Mouse (Mus musculus): Measurements from ENCODE around the gene Nde1. TPM values are rescaled to one million over a fixed set of nuclear protein-coding genes. Genes with fewer than 3 reads are reported as not detected.

Nde1 gene
- polyA plus RNA-seq, 1 experiment from 2014 or later, result 30.1 TPM

DNA sequence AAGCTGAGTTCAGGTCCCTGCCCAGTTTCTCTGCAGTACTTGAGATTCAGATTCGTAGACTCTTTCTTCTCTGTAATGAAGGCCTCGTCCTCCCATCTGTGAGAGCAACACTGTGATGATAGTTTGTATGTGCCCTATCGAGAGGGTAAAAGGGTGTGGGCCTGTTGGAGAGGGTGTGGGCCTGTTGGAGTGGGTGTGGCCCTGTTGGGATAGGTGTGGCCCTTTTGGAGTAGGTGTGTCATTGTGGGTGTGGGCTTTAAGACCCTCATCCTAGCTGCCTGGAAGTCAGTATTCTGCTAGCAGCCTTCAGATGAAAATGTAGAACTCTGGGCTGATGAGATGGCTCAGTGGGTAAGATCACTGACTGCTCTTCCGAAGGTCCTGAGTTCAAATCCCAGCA lies 3.4 kb downstream of the Nde1 start:
- 80% methylated on average over 4 of the region's 4 CpGs for WGBS
- no peak overlapping the region for H3K27ac ChIP-seq (replicated peaks)
- TF ChIP-seq EP300 (optimal IDR thresholded peaks at IDR 0.05) (no peak), CTCF (IDR thresholded peaks at IDR 0.05; ENCODE audit: low read depth) (no peak)

DNA sequence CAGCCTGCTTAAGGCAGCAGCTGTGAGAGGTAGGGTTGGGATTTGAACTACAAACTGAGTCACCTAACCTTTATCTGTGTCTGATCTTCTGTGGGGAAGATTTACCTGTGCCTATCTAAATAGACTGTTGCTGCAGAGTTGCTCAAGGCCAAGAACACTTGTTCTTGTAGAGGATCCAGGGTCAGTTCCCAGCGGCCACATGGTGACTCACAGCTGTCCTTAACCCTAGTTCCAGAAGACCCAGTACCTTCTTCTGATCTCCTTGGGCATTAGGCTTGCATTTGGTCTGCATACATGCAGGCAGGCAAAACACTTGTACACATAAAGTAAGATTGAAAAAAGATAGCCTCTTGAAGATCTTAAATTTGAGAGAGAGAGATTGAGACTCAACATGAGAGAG lies 6.6 kb downstream of the Nde1 start:
- Histone ChIP-seq H3K9me3 (ENCODE audit: control insufficient read depth, low read length) (no peaks in the 10 kb centered on the region), H3K4me1 (replicated peaks; ENCODE audit: control insufficient read depth, insufficient read depth) (no peaks in the 10 kb centered on the region), H3K36me3 (ENCODE audit: control insufficient read depth, insufficient read depth, low read length) (peaks cover 23% of the 10 kb centered on the region), H3K27me3 (ENCODE audit: control insufficient read depth, insufficient read depth, low read length) (no peaks in the 10 kb centered on the region), H3K9ac (ENCODE audit: low read length) (no peak overlapping the region), H3K4me2 (replicated peaks; ENCODE audit: low read depth) (no peak overlapping the region), H3K27ac (replicated peaks) (no peak overlapping the region), H3K4me3 (ENCODE audit: low read depth, low read length) (no peak overlapping the region)
- no peak for TF ChIP-seq CTCF (IDR thresholded peaks at IDR 0.05; ENCODE audit: low read depth)
- no peak for TF ChIP-seq EP300 (optimal IDR thresholded peaks at IDR 0.05)
- no peak for ATAC-seq (ENCODE audit: low FRiP score, low TSS enrichment)
- WGBS, result 96% methylated on average over 1 of the region's 1 CpGs
- no peak for DNase-seq (ENCODE audit: low spot score)

More for the DNA sequence above, 3.4 kb downstream of the Nde1 start:
- DNase-seq (ENCODE audit: low spot score), result no peak
- Histone ChIP-seq H3K36me3 (ENCODE audit: control insufficient read depth, insufficient read depth, low read length) (peaks cover 17% of the 10 kb centered on the region), H3K4me2 (replicated peaks; ENCODE audit: low read depth) (no peak overlapping the region), H3K9me3 (ENCODE audit: control insufficient read depth, low read length) (no peaks in the 10 kb centered on the region), H3K4me1 (replicated peaks; ENCODE audit: control insufficient read depth, insufficient read depth) (no peaks in the 10 kb centered on the region), H3K27me3 (ENCODE audit: control insufficient read depth, insufficient read depth, low read length) (no peaks in the 10 kb centered on the region), H3K4me3 (ENCODE audit: low read depth, low read length) (no peak overlapping the region), H3K9ac (ENCODE audit: low read length) (no peak overlapping the region)
- no peak for ATAC-seq (ENCODE audit: low FRiP score, low TSS enrichment)

DNA sequence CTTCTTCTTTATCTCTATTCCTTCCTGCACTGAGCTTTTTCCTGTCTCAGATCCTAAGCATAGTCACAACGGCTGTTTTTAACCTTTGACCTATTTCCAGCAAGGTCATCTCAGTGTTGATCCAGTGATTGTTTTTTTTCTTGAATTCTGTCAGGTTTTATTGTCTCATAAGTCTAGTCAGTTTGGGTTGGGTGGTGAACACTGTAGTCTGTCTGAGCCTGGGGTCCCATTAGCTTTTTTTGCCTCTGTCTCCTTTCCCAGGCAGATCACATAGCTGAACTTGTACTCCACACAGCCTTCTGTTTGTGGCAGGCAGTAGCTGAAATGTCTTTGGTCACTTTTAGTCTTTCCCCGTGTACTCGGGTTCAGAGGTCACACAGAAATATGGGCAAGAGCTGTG lies 15.0 kb downstream of the Nde1 start:
- Histone ChIP-seq H3K4me1 (replicated peaks; ENCODE audit: control insufficient read depth, insufficient read depth) (no peaks in the 10 kb centered on the region), H3K27ac (replicated peaks) (no peak overlapping the region), H3K27me3 (ENCODE audit: control insufficient read depth, insufficient read depth, low read length) (no peaks in the 10 kb centered on the region), H3K9me3 (ENCODE audit: control insufficient read depth, low read length) (no peaks in the 10 kb centered on the region), H3K4me3 (ENCODE audit: low read depth, low read length) (no peak overlapping the region), H3K9ac (ENCODE audit: low read length) (no peak overlapping the region), H3K36me3 (ENCODE audit: control insufficient read depth, insufficient read depth, low read length) (peaks cover 22% of the 10 kb centered on the region), H3K4me2 (replicated peaks; ENCODE audit: low read depth) (no peak overlapping the region)
- 52% methylated on average over 3 of the region's 3 CpGs for WGBS
- DNase-seq (ENCODE audit: low spot score), result no peak
- ATAC-seq (ENCODE audit: low FRiP score, low TSS enrichment), result no peak; the same call in 1 of the 2 replicates
- no peak for TF ChIP-seq CTCF (IDR thresholded peaks at IDR 0.05; ENCODE audit: low read depth)
- no peak for TF ChIP-seq EP300 (optimal IDR thresholded peaks at IDR 0.05)

DNA sequence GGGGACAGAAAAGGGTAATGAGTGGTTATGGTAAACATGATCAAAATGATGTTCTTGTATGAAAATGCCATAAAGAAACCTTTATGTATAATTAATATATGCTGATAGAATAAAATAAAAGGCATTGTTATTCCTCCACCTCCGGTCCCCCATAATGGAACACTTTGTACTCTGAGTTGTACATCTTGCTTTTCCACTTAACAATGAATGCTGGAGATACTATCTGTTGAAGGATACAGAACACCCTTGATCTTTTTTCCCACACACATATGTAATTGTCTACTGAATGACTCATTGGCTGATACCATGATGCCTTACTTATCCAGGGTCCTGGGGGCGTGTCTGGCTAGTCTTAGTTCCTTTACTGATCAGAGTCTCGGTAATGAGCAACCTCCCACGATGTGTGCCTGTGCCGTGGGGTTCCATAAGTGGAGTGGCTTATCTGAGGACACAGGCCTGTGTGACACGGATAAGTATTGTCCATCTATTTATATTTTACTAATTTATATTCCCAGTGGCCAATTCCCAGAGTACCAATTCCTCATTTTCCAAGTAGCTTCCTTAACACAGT lies 17.2 kb downstream of the Nde1 start:
- ATAC-seq (ENCODE audit: low FRiP score, low TSS enrichment) (no peak), DNase-seq (ENCODE audit: low spot score) (no peak)
- Histone ChIP-seq H3K4me3 (ENCODE audit: low read depth, low read length) (no peak overlapping the region), H3K4me1 (replicated peaks; ENCODE audit: control insufficient read depth, insufficient read depth) (no peaks in the 10 kb centered on the region), H3K9me3 (ENCODE audit: control insufficient read depth, low read length) (no peaks in the 10 kb centered on the region), H3K27me3 (ENCODE audit: control insufficient read depth, insufficient read depth, low read length) (no peaks in the 10 kb centered on the region), H3K27ac (replicated peaks) (no peak overlapping the region), H3K9ac (ENCODE audit: low read length) (no peak overlapping the region), H3K4me2 (replicated peaks; ENCODE audit: low read depth) (no peak overlapping the region), H3K36me3 (ENCODE audit: control insufficient read depth, insufficient read depth, low read length) (peaks cover 22% of the 10 kb centered on the region)
- WGBS, result 74% methylated on average over 6 of the region's 6 CpGs
- TF ChIP-seq CTCF (IDR thresholded peaks at IDR 0.05; ENCODE audit: low read depth) (no peak), EP300 (optimal IDR thresholded peaks at IDR 0.05) (no peak)

DNA sequence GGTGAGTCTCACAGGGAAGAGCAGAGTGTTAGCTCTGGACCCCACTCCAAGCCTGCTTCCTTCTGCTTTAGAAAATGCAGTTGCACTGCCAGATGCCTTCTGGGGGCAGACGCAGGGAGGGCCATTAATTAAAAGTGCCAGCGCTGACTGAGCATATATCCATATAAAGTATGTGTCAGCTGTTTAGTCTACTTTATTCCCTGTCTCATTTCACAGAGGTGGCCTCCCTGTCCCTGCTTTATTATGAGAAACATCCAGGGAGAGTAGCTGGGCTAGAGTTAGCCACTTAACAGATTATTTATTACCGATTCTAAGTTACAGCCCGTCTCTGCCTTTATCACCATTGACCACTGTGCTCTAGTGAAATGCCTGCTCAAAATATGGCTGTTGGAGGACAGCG lies 19.3 kb downstream of the Nde1 start:
- H3K4me2 ChIP-seq (replicated peaks; ENCODE audit: low read depth), result no peak overlapping the region
- H3K9me3 ChIP-seq (ENCODE audit: control insufficient read depth, low read length), result no peaks in the 10 kb centered on the region
- WGBS, result 74% methylated on average over 5 of the region's 5 CpGs
- TF ChIP-seq CTCF (IDR thresholded peaks at IDR 0.05; ENCODE audit: low read depth) (no peak), EP300 (optimal IDR thresholded peaks at IDR 0.05) (no peak)
- peaks cover 30% of the 10 kb centered on the region for H3K36me3 ChIP-seq (ENCODE audit: control insufficient read depth, insufficient read depth, low read length)
- H3K4me1 ChIP-seq (replicated peaks; ENCODE audit: control insufficient read depth, insufficient read depth), result no peaks in the 10 kb centered on the region
- DNase-seq (ENCODE audit: low spot score) (no peak), ATAC-seq (ENCODE audit: low FRiP score, low TSS enrichment) (no peak)
- H3K4me3 ChIP-seq (ENCODE audit: low read depth, low read length), result no peak overlapping the region
- no peaks in the 10 kb centered on the region for H3K27me3 ChIP-seq (ENCODE audit: control insufficient read depth, insufficient read depth, low read length)
- H3K27ac ChIP-seq (replicated peaks), result no peak overlapping the region
- no peak overlapping the region for H3K9ac ChIP-seq (ENCODE audit: low read length)

DNA sequence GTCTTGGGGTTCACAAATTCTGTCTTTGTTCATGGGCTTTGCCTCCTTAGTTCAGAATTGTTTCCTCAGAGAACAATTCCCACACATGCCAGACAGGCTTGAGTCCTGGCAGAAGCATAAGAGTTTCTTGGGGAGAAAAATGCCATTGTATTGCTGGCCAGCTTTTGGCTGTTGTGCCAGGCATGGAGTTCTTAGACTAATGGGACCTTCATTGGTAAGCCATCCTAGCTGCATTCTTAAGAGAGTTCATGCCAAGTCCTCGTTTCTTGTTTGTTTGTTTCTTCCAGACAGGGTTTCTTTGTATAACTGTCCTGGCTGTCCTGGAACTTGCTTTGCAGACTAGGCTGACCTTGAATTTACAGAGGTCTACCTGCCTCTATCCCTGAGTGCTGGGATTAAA lies 20.8 kb downstream of the Nde1 start:
- no peaks in the 10 kb centered on the region for H3K27me3 ChIP-seq (ENCODE audit: control insufficient read depth, insufficient read depth, low read length)
- TF ChIP-seq EP300 (optimal IDR thresholded peaks at IDR 0.05) (no peak), CTCF (IDR thresholded peaks at IDR 0.05; ENCODE audit: low read depth) (no peak)
- no peak overlapping the region for H3K9ac ChIP-seq (ENCODE audit: low read length)
- H3K4me3 ChIP-seq (ENCODE audit: low read depth, low read length), result no peak overlapping the region
- H3K27ac ChIP-seq (replicated peaks), result no peak overlapping the region
- H3K4me1 ChIP-seq (replicated peaks; ENCODE audit: control insufficient read depth, insufficient read depth), result no peaks in the 10 kb centered on the region
- H3K36me3 ChIP-seq (ENCODE audit: control insufficient read depth, insufficient read depth, low read length), result peaks cover 35% of the 10 kb centered on the region
- no peak for ATAC-seq (ENCODE audit: low FRiP score, low TSS enrichment)
- no peak overlapping the region for H3K4me2 ChIP-seq (replicated peaks; ENCODE audit: low read depth)
- no peak for DNase-seq (ENCODE audit: low spot score)
- H3K9me3 ChIP-seq (ENCODE audit: control insufficient read depth, low read length), result no peaks in the 10 kb centered on the region
- WGBS, result 71% methylated on average over 1 of the region's 1 CpGs
